Mouse (Mus musculus): ENCODE results near the gene Fignl2. TPM values are rescaled to one million over a fixed set of nuclear protein-coding genes. Genes with fewer than 3 reads are reported as not detected.

Fignl2 gene
- total RNA-seq (2023): not detected

DNA sequence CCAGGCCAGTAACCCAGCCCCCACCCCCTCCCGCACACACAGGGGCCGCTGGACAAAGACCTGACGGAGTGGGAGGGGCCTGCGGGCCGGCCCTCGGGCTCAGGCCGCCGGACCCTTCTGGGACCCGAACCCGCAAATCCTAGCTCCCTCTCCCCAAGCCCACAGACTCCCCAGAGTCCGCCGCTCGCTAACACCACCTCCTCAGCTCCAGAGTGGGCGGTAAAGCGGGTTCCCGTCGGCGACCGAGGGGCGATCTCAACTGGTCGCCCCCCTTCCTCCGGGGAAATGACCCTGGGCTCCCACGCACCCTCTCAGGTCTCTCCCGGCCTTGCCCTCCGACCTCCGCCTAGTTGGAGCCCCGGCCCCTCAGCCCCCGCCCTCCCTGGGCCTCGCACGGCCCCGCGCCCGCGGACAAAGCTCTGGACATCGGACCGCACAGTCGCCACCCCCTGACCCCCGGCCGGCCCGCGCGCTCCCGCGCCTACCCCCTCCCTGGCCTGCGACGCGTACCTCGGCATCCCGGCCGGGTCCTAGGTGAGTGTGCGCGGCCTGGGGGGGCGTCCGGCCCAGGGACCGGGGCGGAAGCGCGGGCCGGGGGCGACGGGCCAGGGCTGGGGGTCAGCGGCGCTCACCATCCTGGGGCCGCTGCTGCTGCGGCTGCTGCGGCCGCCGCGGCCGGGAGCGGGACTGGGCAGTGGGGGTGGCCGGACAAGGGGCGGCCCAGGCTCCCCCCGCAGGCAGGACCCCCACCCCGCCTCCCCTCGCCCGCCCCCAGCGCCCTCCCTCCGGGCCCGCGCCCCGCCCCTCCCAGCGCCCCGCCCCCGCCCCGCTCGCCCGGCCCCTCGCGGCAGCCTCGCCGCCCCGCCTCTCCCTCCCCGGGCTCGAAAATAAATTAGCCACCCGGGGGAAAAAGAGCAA is at the start of gene Fignl2:
Gene Fignl2 (minus strand): TSS at position 755 of the 918 bp plus-strand sequence.

DNA sequence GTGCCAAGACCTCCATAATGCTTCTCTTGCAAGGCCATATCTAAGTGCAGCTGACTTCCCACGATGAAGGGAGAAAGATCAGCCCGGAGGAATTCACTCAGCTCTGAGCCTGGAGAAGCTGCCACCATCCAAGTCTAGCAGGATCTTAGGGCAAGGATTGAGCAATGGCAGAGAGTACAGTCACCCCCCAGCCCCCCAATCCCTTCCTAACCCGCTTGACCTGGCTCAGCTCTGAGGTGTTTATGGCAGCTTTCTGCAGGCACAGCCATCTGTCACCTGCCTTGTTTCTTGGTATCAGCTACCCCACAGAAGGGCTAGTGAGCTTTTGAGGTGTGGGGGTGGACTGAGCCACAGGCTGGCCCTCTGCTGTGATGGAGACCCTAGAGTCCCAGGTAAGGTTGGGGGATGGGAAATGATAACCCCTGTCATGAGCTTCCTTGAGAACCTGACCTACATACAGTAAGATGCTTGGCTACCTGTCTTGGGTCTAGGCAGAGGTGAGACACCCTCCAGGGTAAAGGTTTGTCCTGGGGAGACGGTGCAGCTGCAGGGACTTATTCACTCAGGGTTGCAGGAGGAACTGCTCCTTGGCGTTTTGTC is 37.2 kb upstream of the Fignl2 start, which contains the start of gene Ankrd33:
Gene Ankrd33 (plus strand): TSS at position 245 of the 600 bp plus-strand sequence.

GRCm38 (mm10) chr15:101047194-101047555 is 31.2 kb downstream of the Fignl2 start, which contains the start of gene Gm47841:
Gene Gm47841 (minus strand): TSS chr15:101047397.

Other genes starting within 250 kb of the Fignl2 start
- 2.8 TPM for gene Scn8a, start 208.7 kb downstream of the Fignl2 start, total RNA-seq (2023)
- gene Gm47841, start 31.2 kb downstream of the Fignl2 start, total RNA-seq (2023): not detected
- not detected for gene Ankrd33, start 37.2 kb upstream of the Fignl2 start, total RNA-seq (2023)
- gene Acvrl1, start 50.0 kb upstream of the Fignl2 start, total RNA-seq (2023): 20.9 TPM
- gene Acvr1b, start 95.5 kb upstream of the Fignl2 start, total RNA-seq (2023): 31.3 TPM
- gene Grasp, start 145.6 kb upstream of the Fignl2 start, total RNA-seq (2023): 14.9 TPM
- gene Nr4a1, start 175.7 kb upstream of the Fignl2 start, total RNA-seq (2023): 353 TPM
- 72.6 TPM for gene Atg101, start 205.7 kb upstream of the Fignl2 start, total RNA-seq (2023)
- gene 6030408B16Rik, start 214.6 kb upstream of the Fignl2 start, total RNA-seq (2023): 1.2 TPM